Mouse (Mus musculus): ENCODE results near the gene Ptprn2. TPM values are rescaled to one million over a fixed set of nuclear protein-coding genes. Genes with fewer than 3 reads are reported as not detected.

Gene Ptprn2
- polyA plus RNA-seq (2012; rRNA removed) = 0.95 and 1.9 TPM in 2 replicates

DNA sequence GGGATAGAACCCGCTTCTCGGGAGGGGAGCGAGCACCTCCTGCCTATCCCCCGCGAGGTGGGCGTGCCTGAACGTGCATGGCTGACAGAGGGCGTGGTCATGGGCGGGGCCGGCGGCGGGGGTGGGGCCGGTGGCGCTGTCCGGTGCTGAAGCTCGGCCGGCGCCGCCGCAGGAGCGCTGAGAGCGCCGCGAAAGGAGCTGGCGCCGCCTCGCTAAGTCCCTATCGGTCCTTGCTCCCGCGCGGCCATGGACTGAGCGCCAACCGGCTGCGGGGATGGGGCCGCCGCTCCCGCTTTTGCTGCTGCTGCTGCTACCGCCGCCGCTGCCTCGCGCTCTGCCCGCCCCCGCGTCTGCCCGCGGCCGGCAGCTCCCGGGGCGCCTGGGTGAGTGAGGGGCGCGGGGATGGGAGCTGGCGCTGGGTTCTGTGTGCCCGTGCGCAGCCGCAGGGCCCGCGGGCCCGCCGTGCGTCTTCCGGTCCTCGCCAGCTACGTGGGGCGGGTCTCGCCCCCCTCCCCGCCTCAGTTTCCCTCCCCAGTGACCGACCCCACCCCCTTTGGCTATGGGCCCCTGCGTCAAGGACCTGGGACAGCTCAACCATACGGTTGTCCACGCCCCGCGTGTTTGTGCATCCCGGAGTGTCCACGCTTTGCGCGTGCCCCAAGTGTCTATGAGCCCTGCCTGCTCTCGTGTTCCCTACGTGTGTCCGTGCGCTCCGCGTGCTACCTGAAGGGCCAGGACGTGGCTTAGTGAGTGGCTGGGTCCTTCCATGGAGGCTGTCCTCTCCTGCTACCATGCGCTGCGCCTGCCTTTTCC, at the start of gene Ptprn2:
Gene Ptprn2, plus strand, starts transcription at position 130 of the 813 bp plus-strand sequence.
- Histone ChIP-seq H3K4me3 (replicated peaks; ENCODE audit: extremely low read depth, low read depth, low read length) (peak within 1 kb of the TSS; percentile 25), H3K4me1 (ENCODE audit: control insufficient read depth, insufficient read depth, low read length) (peaks cover 4% of the 10 kb centered on the region)
- no peak for TF ChIP-seq POLR2A (IDR thresholded peaks at IDR 0.05; ENCODE audit: borderline replicate concordance, extremely low read depth, low read depth, low read length)
- no peak for TF ChIP-seq CTCF (IDR thresholded peaks at IDR 0.05; ENCODE audit: insufficient read depth, low read length)
- peak; percentile 28 for DNase-seq
- 3% methylated on average over 80 of the region's 86 CpGs for WGBS

GRCm38 (mm10) chr12:116436125-116436524, 49.4 kb upstream of the Ptprn2 start:
- TF ChIP-seq POLR2A (IDR thresholded peaks at IDR 0.05; ENCODE audit: borderline replicate concordance, extremely low read depth, low read depth, low read length) (no peak), CTCF (IDR thresholded peaks at IDR 0.05; ENCODE audit: insufficient read depth, low read length) (no peak)
- H3K4me1 ChIP-seq (ENCODE audit: control insufficient read depth, insufficient read depth, low read length) = no peaks in the 10 kb centered on the region
- DNase-seq = no peak
- no peak overlapping the region for H3K4me3 ChIP-seq (replicated peaks; ENCODE audit: extremely low read depth, low read depth, low read length)
- WGBS = 85% methylated on average over 3 of the region's 3 CpGs

- WGBS = 91% methylated on average over 5 of the region's 5 CpGs
- DNase-seq = no peak
- no peaks in the 10 kb centered on the region for H3K4me1 ChIP-seq (ENCODE audit: control insufficient read depth, insufficient read depth, low read length)
- no peak overlapping the region for H3K4me3 ChIP-seq (replicated peaks; ENCODE audit: extremely low read depth, low read depth, low read length)
- TF ChIP-seq CTCF (IDR thresholded peaks at IDR 0.05; ENCODE audit: insufficient read depth, low read length) (no peak), POLR2A (IDR thresholded peaks at IDR 0.05; ENCODE audit: borderline replicate concordance, extremely low read depth, low read depth, low read length) (no peak)
Measured at GRCm38 (mm10) chr12:116438591-116438990, 46.9 kb upstream of the Ptprn2 start.

DNA sequence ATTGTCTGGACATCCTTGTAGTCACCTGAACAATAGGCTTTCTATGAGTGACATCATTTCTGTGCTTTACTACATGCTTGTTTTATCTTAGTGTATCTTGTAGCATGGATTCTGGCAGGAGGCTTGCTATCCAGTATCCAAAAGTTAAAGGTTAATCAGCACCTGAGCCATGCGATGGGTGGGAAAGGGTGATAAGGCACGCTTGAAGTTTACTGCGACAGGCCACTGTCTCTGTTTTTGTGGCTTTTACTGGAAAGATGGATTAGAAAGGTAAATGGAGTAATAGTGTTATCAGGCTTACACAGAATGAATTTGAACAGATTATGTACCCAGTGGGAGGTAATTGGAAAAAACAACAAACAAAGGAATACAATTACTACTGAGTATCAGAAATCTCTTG, 43.3 kb upstream of the Ptprn2 start:
- H3K4me1 ChIP-seq (ENCODE audit: control insufficient read depth, insufficient read depth, low read length) = no peaks in the 10 kb centered on the region
- H3K4me3 ChIP-seq (replicated peaks; ENCODE audit: extremely low read depth, low read depth, low read length) = no peak overlapping the region
- no peak for DNase-seq
- TF ChIP-seq POLR2A (IDR thresholded peaks at IDR 0.05; ENCODE audit: borderline replicate concordance, extremely low read depth, low read depth, low read length) = no peak
- no peak for TF ChIP-seq CTCF (IDR thresholded peaks at IDR 0.05; ENCODE audit: insufficient read depth, low read length)
- 90% methylated on average over 3 of the region's 3 CpGs for WGBS

GRCm38 (mm10) chr12:116449536-116449935, 36.0 kb upstream of the Ptprn2 start:
- no peaks in the 10 kb centered on the region for H3K4me1 ChIP-seq (ENCODE audit: control insufficient read depth, insufficient read depth, low read length)
- no peak overlapping the region for H3K4me3 ChIP-seq (replicated peaks; ENCODE audit: extremely low read depth, low read depth, low read length)
- DNase-seq = no peak
- 96% methylated on average over 2 of the region's 2 CpGs for WGBS
- no peak for TF ChIP-seq POLR2A (IDR thresholded peaks at IDR 0.05; ENCODE audit: borderline replicate concordance, extremely low read depth, low read depth, low read length)
- no peak for TF ChIP-seq CTCF (IDR thresholded peaks at IDR 0.05; ENCODE audit: insufficient read depth, low read length)

- Histone ChIP-seq H3K4me3 (replicated peaks; ENCODE audit: extremely low read depth, low read depth, low read length) (no peak overlapping the region), H3K4me1 (ENCODE audit: control insufficient read depth, insufficient read depth, low read length) (no peaks in the 10 kb centered on the region)
- TF ChIP-seq CTCF (IDR thresholded peaks at IDR 0.05; ENCODE audit: insufficient read depth, low read length) (no peak), POLR2A (IDR thresholded peaks at IDR 0.05; ENCODE audit: borderline replicate concordance, extremely low read depth, low read depth, low read length) (no peak)
- 83% methylated on average over 6 of the region's 6 CpGs for WGBS
- DNase-seq = no peak
Measured at GRCm38 (mm10) chr12:116460379-116461065, 25.0 kb upstream of the Ptprn2 start.

- TF ChIP-seq POLR2A (IDR thresholded peaks at IDR 0.05; ENCODE audit: borderline replicate concordance, extremely low read depth, low read depth, low read length) (no peak), CTCF (IDR thresholded peaks at IDR 0.05; ENCODE audit: insufficient read depth, low read length) (no peak)
- Histone ChIP-seq H3K4me3 (replicated peaks; ENCODE audit: extremely low read depth, low read depth, low read length) (no peak overlapping the region), H3K4me1 (ENCODE audit: control insufficient read depth, insufficient read depth, low read length) (no peaks in the 10 kb centered on the region)
- DNase-seq = no peak
- 74% methylated on average over 5 of the region's 5 CpGs for WGBS
Measured at GRCm38 (mm10) chr12:116467030-116467429, 18.5 kb upstream of the Ptprn2 start.

DNA sequence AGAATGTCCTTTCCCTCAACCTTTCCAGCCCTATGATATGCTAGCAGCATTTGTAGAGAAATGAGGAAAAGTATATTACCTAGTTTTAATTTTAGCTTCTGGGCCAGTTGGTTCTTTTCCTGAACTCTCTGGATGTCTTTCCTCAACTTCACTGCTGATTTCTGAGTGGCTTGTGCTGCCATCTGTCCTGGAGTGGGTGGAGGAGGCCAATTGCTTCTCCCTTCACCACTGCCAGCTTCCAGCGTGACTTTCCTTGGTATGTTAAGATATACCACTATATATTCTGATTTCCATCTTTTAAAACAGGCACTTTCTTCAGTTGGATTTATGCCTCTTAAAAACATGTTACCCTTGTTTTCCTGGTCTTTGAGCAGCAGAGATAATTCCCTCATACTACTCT, 17.2 kb upstream of the Ptprn2 start:
- H3K4me3 ChIP-seq (replicated peaks; ENCODE audit: extremely low read depth, low read depth, low read length) = no peak overlapping the region
- TF ChIP-seq CTCF (IDR thresholded peaks at IDR 0.05; ENCODE audit: insufficient read depth, low read length) (no peak), POLR2A (IDR thresholded peaks at IDR 0.05; ENCODE audit: borderline replicate concordance, extremely low read depth, low read depth, low read length) (no peak)
- DNase-seq = no peak
- H3K4me1 ChIP-seq (ENCODE audit: control insufficient read depth, insufficient read depth, low read length) = no peaks in the 10 kb centered on the region
- WGBS = 100% methylated on average over 1 of the region's 1 CpGs

- Histone ChIP-seq H3K4me3 (replicated peaks; ENCODE audit: extremely low read depth, low read depth, low read length) (no peak overlapping the region), H3K4me1 (ENCODE audit: control insufficient read depth, insufficient read depth, low read length) (no peaks in the 10 kb centered on the region)
- 78% methylated on average over 3 of the region's 3 CpGs for WGBS
- no peak for DNase-seq
- no peak for TF ChIP-seq POLR2A (IDR thresholded peaks at IDR 0.05; ENCODE audit: borderline replicate concordance, extremely low read depth, low read depth, low read length)
- no peak for TF ChIP-seq CTCF (IDR thresholded peaks at IDR 0.05; ENCODE audit: insufficient read depth, low read length)
Measured at GRCm38 (mm10) chr12:116469096-116469495, 16.4 kb upstream of the Ptprn2 start.

Data from lung, adult 2 months (tissue).